Comparison of ENCODE assay signal across 8 mouse cellular contexts in the genomic region with DNA sequence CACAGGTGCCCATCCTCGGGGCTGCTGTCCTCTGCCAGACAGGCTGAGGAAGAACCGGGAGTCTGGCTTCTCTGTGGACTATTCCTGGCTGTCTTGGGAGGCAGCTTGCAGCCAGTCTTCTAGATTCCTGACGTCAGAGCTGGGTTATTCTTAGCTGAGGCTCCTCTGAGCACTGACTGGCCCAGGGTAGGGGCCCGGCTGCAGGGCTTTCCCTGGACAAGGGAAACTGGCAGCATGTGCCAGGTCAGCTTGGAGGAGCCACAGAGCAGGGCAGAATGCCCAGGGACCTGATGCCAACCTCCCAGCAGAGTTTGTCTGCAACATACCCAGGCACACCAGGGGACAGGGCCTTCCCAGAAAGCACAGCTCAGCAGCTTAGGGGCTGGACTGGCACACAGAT.
A peak's percentile ranks its signal among the peaks of the same experiment; 100 is the strongest.
DNase-seq lines count a peak whose midpoint lies in the region; ATAC-seq and TF ChIP-seq lines count a peak whose summit lies in the region.

No protein-coding gene starts in this region.

- no peak for DNase-seq in forebrain, embryonic 11.5 days (ENCODE audit: low spot score)
- DNase-seq in 3134 (ENCODE audit: extremely low read depth, insufficient read length, low spot score) = peak; percentile 57
- DNase-seq in cerebellum, postnatal 4 days (ENCODE audit: low spot score in 2 of 2) = peak; percentile 45 to 83
- DNase-seq in left cerebral cortex, adult 18-20 months (ENCODE audit: low spot score in 2 of 2) = peak; percentile 74 to 88
- DNase-seq in right cerebral cortex, postnatal 4 days = peak; percentile 68
- no peak for DNase-seq in liver, postnatal 0 days

- no peaks in the 10 kb centered on the region for H3K27me3 ChIP-seq in forebrain, embryonic 13.5 days
- no peaks in the 10 kb centered on the region for H3K27me3 ChIP-seq in forebrain, embryonic 11.5 days (ENCODE audit: control insufficient read depth, insufficient read depth, low read length)
- no peaks in the 10 kb centered on the region for H3K27me3 ChIP-seq in heart, embryonic 12.5 days (replicated peaks)
- no peaks in the 10 kb centered on the region for H3K27me3 ChIP-seq in liver, postnatal 0 days (ENCODE audit: insufficient read depth, low read length)

- no peak overlapping the region for H3K4me3 ChIP-seq in forebrain, embryonic 13.5 days
- no peak overlapping the region for H3K4me3 ChIP-seq in forebrain, embryonic 11.5 days (ENCODE audit: low read depth, low read length)
- no peak overlapping the region for H3K4me3 ChIP-seq in heart, embryonic 12.5 days
- no peak overlapping the region for H3K4me3 ChIP-seq in liver, postnatal 0 days (ENCODE audit: low read depth, low read length)

- 0 out of 2 replicates have a peak, but pooled peaks cover 4% of the 10 kb centered on the region for H3K4me1 ChIP-seq in forebrain, embryonic 13.5 days
- H3K4me1 ChIP-seq in forebrain, embryonic 11.5 days (replicated peaks; ENCODE audit: control insufficient read depth, insufficient read depth, low read length) = no peaks in the 10 kb centered on the region
- peaks cover 33% of the 10 kb centered on the region for H3K4me1 ChIP-seq in heart, embryonic 12.5 days (replicated peaks)
- no peaks in the 10 kb centered on the region for H3K4me1 ChIP-seq in liver, postnatal 0 days (ENCODE audit: insufficient read depth)

- H3K9ac ChIP-seq in forebrain, embryonic 13.5 days = no peak overlapping the region
- H3K9ac ChIP-seq in forebrain, embryonic 11.5 days (ENCODE audit: low read length) = no peak overlapping the region
- H3K9ac ChIP-seq in heart, embryonic 12.5 days = no peak overlapping the region; the same call in 1 of the 2 replicates
- no peak overlapping the region for H3K9ac ChIP-seq in liver, postnatal 0 days (replicated peaks)

- ATAC-seq in forebrain, embryonic 13.5 days = peak; percentile 66
- no peak for ATAC-seq in forebrain, embryonic 11.5 days (replicated peaks; ENCODE audit: low FRiP score)
- ATAC-seq in heart, embryonic 12.5 days (ENCODE audit: insufficient number of reproducible peaks, low FRiP score) = peak; percentile 53; the same call in 1 of the 2 replicates
- no peak for ATAC-seq in liver, postnatal 0 days

- TF ChIP-seq CTCF in liver, postnatal 0 days (IDR thresholded peaks at IDR 0.05; ENCODE audit: low read depth) = no peak

- H3K9me3 ChIP-seq in forebrain, embryonic 13.5 days (replicated peaks) = no peaks in the 10 kb centered on the region
- H3K9me3 ChIP-seq in forebrain, embryonic 11.5 days (ENCODE audit: control insufficient read depth, low read length) = no peaks in the 10 kb centered on the region
- H3K9me3 ChIP-seq in heart, embryonic 12.5 days (replicated peaks) = no peaks in the 10 kb centered on the region
- no peaks in the 10 kb centered on the region for H3K9me3 ChIP-seq in liver, postnatal 0 days (ENCODE audit: low read length)

- peaks cover 53% of the 10 kb centered on the region for H3K36me3 ChIP-seq in forebrain, embryonic 13.5 days (ENCODE audit: poor library complexity, severe bottlenecking)
- H3K36me3 ChIP-seq in forebrain, embryonic 11.5 days (ENCODE audit: control insufficient read depth, insufficient read depth, low read length) = no peaks in the 10 kb centered on the region; the same call in 1 of the 2 replicates
- peaks cover 41% of the 10 kb centered on the region for H3K36me3 ChIP-seq in heart, embryonic 12.5 days
- H3K36me3 ChIP-seq in liver, postnatal 0 days (replicated peaks; ENCODE audit: insufficient read depth, low read length) = peaks cover 63% of the 10 kb centered on the region

- H3K27ac ChIP-seq in forebrain, embryonic 13.5 days = peak overlapping the region; percentile 54; the same call in 1 of the 2 replicates
- H3K27ac ChIP-seq in forebrain, embryonic 11.5 days (ENCODE audit: low read depth, low read length) = no peak overlapping the region
- peak overlapping the region; percentile 76 for H3K27ac ChIP-seq in heart, embryonic 12.5 days (ENCODE audit: poor library complexity, severe bottlenecking)
- no peak overlapping the region for H3K27ac ChIP-seq in liver, postnatal 0 days (ENCODE audit: low read depth)

- no peak for TF ChIP-seq EP300 in liver, postnatal 0 days (IDR thresholded peaks at IDR 0.05; ENCODE audit: low read depth)

- H3K4me2 ChIP-seq in forebrain, embryonic 13.5 days = no peak overlapping the region
- no peak overlapping the region for H3K4me2 ChIP-seq in forebrain, embryonic 11.5 days (ENCODE audit: low read depth, low read length, severe bottlenecking)
- H3K4me2 ChIP-seq in heart, embryonic 12.5 days = peak overlapping the region; percentile 54
- no peak overlapping the region for H3K4me2 ChIP-seq in liver, postnatal 0 days (ENCODE audit: low read depth, low read length)

- 81% methylated on average over 4 of the region's 4 CpGs for WGBS in forebrain, embryonic 13.5 days
- WGBS in forebrain, embryonic 11.5 days = 95% methylated on average over 4 of the region's 4 CpGs
- WGBS in heart, embryonic 12.5 days = 43% methylated on average over 4 of the region's 4 CpGs
- 79% methylated on average over 4 of the region's 4 CpGs for WGBS in liver, postnatal 0 days (ENCODE audit: insufficient replicate concordance)

Comparison
In these comparisons a context has a peak if more than half of its experiments do, and no peak if none do; other contexts are left out.
1. ATAC-seq: peak in forebrain, embryonic 13.5 days (single experiment) and heart, embryonic 12.5 days (single experiment); none in forebrain, embryonic 11.5 days (single experiment) and liver, postnatal 0 days (single experiment).
2. H3K27ac ChIP-seq: peak in forebrain, embryonic 13.5 days (single experiment) and heart, embryonic 12.5 days (single experiment); none in forebrain, embryonic 11.5 days (single experiment) and liver, postnatal 0 days (single experiment).
3. DNase-seq: peak in 3134 (single experiment), cerebellum, postnatal 4 days (2 of 2), left cerebral cortex, adult 18-20 months (2 of 2) and right cerebral cortex, postnatal 4 days (single experiment); none in forebrain, embryonic 11.5 days (single experiment) and liver, postnatal 0 days (single experiment).